Mouse (Mus musculus) limb, embryonic 15.5 days (tissue): ENCODE data around the gene Ctxn1. TPM values are rescaled to one million over a fixed set of nuclear protein-coding genes. Genes with fewer than 3 reads are reported as not detected.

ENCODE experiments used
- polyA plus RNA-seq: library from polyadenylated mRNA; unstranded; fragments of >200 nt; fragmentation: Nextera tagmentation; extraction: Ambion mirVana; gene quantifications from 2 replicates; pipeline ENCODE4 v1.2.1, GENCODE M21; 2015

The Ctxn1 gene
- polyA plus RNA-seq, 1 experiment from 2014 or later: 49.8 TPM

Other genes with a start within 250 kb of the Ctxn1 start
- not detected in 2 replicates for gene Cd209f, start 153.4 kb downstream of the Ctxn1 start, polyA plus RNA-seq
- gene Cd209g, start 125.2 kb downstream of the Ctxn1 start, polyA plus RNA-seq: not detected in 2 replicates
- gene Evi5l, start 92.7 kb downstream of the Ctxn1 start, polyA plus RNA-seq: 28.7 and 30.1 TPM in 2 replicates
- gene Prr36, start 41.8 kb downstream of the Ctxn1 start, polyA plus RNA-seq: 0.73 and 0.86 TPM in 2 replicates
- gene Lrrc8e, start 32.4 kb downstream of the Ctxn1 start, polyA plus RNA-seq: 2.3 TPM in 2 replicates
- 25.1 and 27.1 TPM in 2 replicates for gene Map2k7, start 20.5 kb downstream of the Ctxn1 start, polyA plus RNA-seq
- 0.90 and 1.4 TPM in 2 replicates for gene Gm49320, start 20.4 kb downstream of the Ctxn1 start, polyA plus RNA-seq
- 2.8 and 4.2 TPM in 2 replicates for gene Tgfbr3l, start 11.1 kb downstream of the Ctxn1 start, polyA plus RNA-seq
- gene Snapc2, start 6.2 kb downstream of the Ctxn1 start, polyA plus RNA-seq: 50.6 and 55.9 TPM in 2 replicates
- 52.0 and 52.9 TPM in 2 replicates for gene Timm44, start 16.6 kb upstream of the Ctxn1 start, polyA plus RNA-seq
- gene Ccl25, start 65.9 kb upstream of the Ctxn1 start, polyA plus RNA-seq: 13.5 and 13.7 TPM in 2 replicates
- 209 and 215 TPM in 2 replicates for gene Elavl1, start 66.1 kb upstream of the Ctxn1 start, polyA plus RNA-seq
- 14.7 and 15.3 TPM in 2 replicates for gene Cers4, start 233.8 kb upstream of the Ctxn1 start, polyA plus RNA-seq